Comparison of ENCODE assay signal across 16 mouse cellular contexts in the genomic region with DNA sequence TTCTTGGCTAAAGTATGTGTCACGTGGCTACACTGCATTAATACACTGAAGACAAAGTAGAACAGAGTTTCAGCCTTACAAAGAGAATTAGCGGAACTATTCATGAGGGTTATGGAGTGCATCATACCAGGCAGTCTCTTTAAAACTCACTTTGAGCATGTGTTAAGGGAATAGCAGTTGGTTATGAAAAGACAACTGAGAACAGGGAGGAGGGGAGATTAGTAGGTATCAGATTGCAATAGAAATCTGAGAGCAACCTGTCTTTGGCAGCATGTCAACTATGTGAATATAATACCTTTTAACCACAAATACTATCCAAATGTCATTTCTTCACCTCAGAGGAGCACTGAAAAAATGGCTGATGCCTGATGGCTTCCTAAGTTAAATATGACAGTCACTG.
"Had no signal": no experiment of that assay in that cellular context is flagged by ENCODE, and none has a peak within 500 bp of the region (broad histone marks: within the 10 kb centered on the region; RNA-seq: fewer than 3 reads in every experiment).

No protein-coding gene starts in this region.

- H3K9me3 ChIP-seq: neural tube, embryonic 13.5 days; neural tube, embryonic 15.5 days; stomach, embryonic 15.5 days had no signal

- DNase-seq: retina, postnatal 1 day; right cerebral cortex, adult 18-20 months; right cerebral cortex, postnatal 14 days; right cerebral cortex, postnatal 25 days; right cerebral cortex, postnatal 4 days; spleen, adult 18-20 months; thymus, adult 18-20 months; thymus, adult 2 months; thymus, postnatal 14 days; thymus, postnatal 25 days; thymus, postnatal 36 days; thymus, postnatal 4 days had no signal

- H3K9ac ChIP-seq: neural tube, embryonic 13.5 days; neural tube, embryonic 15.5 days; stomach, embryonic 15.5 days had no signal

- H3K27ac ChIP-seq: neural tube, embryonic 13.5 days; neural tube, embryonic 15.5 days; stomach, embryonic 15.5 days; stomach, postnatal 0 days had no signal

- H3K27me3 ChIP-seq: neural tube, embryonic 13.5 days; neural tube, embryonic 15.5 days; stomach, embryonic 15.5 days had no signal

- H3K4me3 ChIP-seq: neural tube, embryonic 13.5 days; neural tube, embryonic 15.5 days; stomach, embryonic 15.5 days had no signal

- H3K4me2 ChIP-seq: neural tube, embryonic 13.5 days; neural tube, embryonic 15.5 days; stomach, embryonic 15.5 days had no signal

- H3K36me3 ChIP-seq: neural tube, embryonic 13.5 days; neural tube, embryonic 15.5 days; stomach, embryonic 15.5 days had no signal

- H3K4me1 ChIP-seq: neural tube, embryonic 13.5 days; neural tube, embryonic 15.5 days; stomach, embryonic 15.5 days had no signal
